11 mouse cellular contexts compared by ENCODE assay signal in genomic region chr5:114179541-114179940, GRCm38 (mm10). TPM values are rescaled to one million over a fixed set of nuclear protein-coding genes. Genes with fewer than 3 reads are reported as not detected.
DNase-seq lines count a peak whose midpoint lies in the region; TF ChIP-seq lines count a peak whose summit lies in the region.
"Had no signal": no experiment of that assay in that cellular context is flagged by ENCODE, and none has a peak within 500 bp of the region (broad histone marks: within the 10 kb centered on the region; RNA-seq: fewer than 3 reads in every experiment).

No protein-coding gene starts in this region.

- no peak overlapping the region for H3K4me3 ChIP-seq in layer of hippocampus, adult 2 months
- H3K4me3 ChIP-seq: forebrain, embryonic 13.5 days; limb, embryonic 15.5 days; megakaryocyte, embryonic 14.5 days had no signal

- DNase-seq in layer of hippocampus, adult 2 months (ENCODE audit: low spot score in 2 of 2): no peak
- DNase-seq in layer of hippocampus, postnatal 10 days (ENCODE audit: low spot score in 2 of 2): no peak
- DNase-seq in adrenal gland, postnatal 14 days: peak; percentile 76
- DNase-seq in gastrocnemius, adult 8-10 months (ENCODE audit: low spot score in 2 of 2): peak; percentile 53 to 74
- DNase-seq in lung, postnatal 10 days: peak; percentile 56
- DNase-seq in layer of hippocampus, adult 9-11 months: no peak
- DNase-seq in left cerebral cortex, postnatal 4 days: no peak
- DNase-seq: spleen, adult 18-20 months had no signal

- no peak for TF ChIP-seq CTCF in layer of hippocampus, adult 2 months (conservative IDR thresholded peaks at IDR 0.05)

- H3K27ac ChIP-seq in layer of hippocampus, adult 2 months: peak overlapping the region; percentile 82
- H3K27ac ChIP-seq: forebrain, embryonic 13.5 days; limb, embryonic 15.5 days had no signal

- intact Hi-C loops in left cerebral cortex, postnatal 4 days (cut with DNase I): no loop called here

RNA-seq across cellular contexts. Expression of gene Acacb, which starts 33.2 kb away (rescaled TPM):
- 1 to 10 TPM; 5.3 to 7.8 TPM for total RNA-seq in layer of hippocampus, adult 2 months (2021)
- total RNA-seq in layer of hippocampus, postnatal 10 days (2021): 1 to 10 TPM; 4.9 to 5.5 TPM
- total RNA-seq in adrenal gland, postnatal 14 days (2021): 121 and 148 TPM in 2 replicates
- total RNA-seq in gastrocnemius, adult 8-10 months (2022): 100 to 1,000 TPM; 163 to 191 (median 187) TPM
- total RNA-seq in left cerebral cortex, postnatal 4 days (2021): 1 to 10 TPM; 2.4 to 3.8 TPM

RNA-seq across cellular contexts. Expression of gene Ung, which starts 49.4 kb away (rescaled TPM):
- 1 to 10 TPM; 2.4 to 2.5 TPM for total RNA-seq in layer of hippocampus, adult 2 months (2021)
- total RNA-seq in layer of hippocampus, postnatal 10 days (2021): 1 to 10 TPM; 4.3 to 5.4 TPM
- 11.7 and 11.9 TPM in 2 replicates for total RNA-seq in adrenal gland, postnatal 14 days (2021)
- 10 to 100 TPM in 2 of 4 experiments, 1 to 10 TPM in 2; 6.8 to 11.5 (median 10.0) TPM for total RNA-seq in gastrocnemius, adult 8-10 months (2022)
- total RNA-seq in left cerebral cortex, postnatal 4 days (2021): 1 to 10 TPM; 5.6 to 6.0 TPM

RNA-seq across cellular contexts. Expression of gene Alkbh2, which starts 51.5 kb away (rescaled TPM):
- 1 to 10 TPM; 4.8 to 5.1 TPM for total RNA-seq in layer of hippocampus, adult 2 months (2021)
- 1 to 10 TPM; 4.1 to 5.5 TPM for total RNA-seq in layer of hippocampus, postnatal 10 days (2021)
- total RNA-seq in adrenal gland, postnatal 14 days (2021): 9.9 and 10.3 TPM in 2 replicates
- total RNA-seq in gastrocnemius, adult 8-10 months (2022): 1 to 10 TPM in 1 of 4 experiments, under 1 TPM in 2, not detected in 1; 0.67 to 1.2 (median 0.94) TPM
- total RNA-seq in left cerebral cortex, postnatal 4 days (2021): 1 to 10 TPM; 6.2 to 6.9 TPM

Comparison
In these comparisons a context has a peak if more than half of its experiments do, and no peak if none do; other contexts are left out.
1. DNase-seq: peak in adrenal gland, postnatal 14 days (single experiment), gastrocnemius, adult 8-10 months (2 of 2) and lung, postnatal 10 days (single experiment); none in layer of hippocampus, adult 2 months (0 of 2), layer of hippocampus, postnatal 10 days (0 of 2), layer of hippocampus, adult 9-11 months (single experiment) and left cerebral cortex, postnatal 4 days (single experiment).
2. RNA of gene Acacb, which starts 33.2 kb away (total RNA-seq): 163 to 191 TPM in gastrocnemius, adult 8-10 months and 121 to 148 TPM in adrenal gland, postnatal 14 days; 5.3 to 7.8 TPM in layer of hippocampus, adult 2 months, 4.9 to 5.5 TPM in layer of hippocampus, postnatal 10 days and 2.4 to 3.8 TPM in left cerebral cortex, postnatal 4 days; every median in the first group is over 10 times any median in the second.